Mouse (Mus musculus) stomach, embryonic 16.5 days (tissue): ENCODE results near the gene Ccdc71l. TPM values are rescaled to one million over a fixed set of nuclear protein-coding genes. Genes with fewer than 3 reads are reported as not detected.

Source experiments
- ATAC-seq: fragments of 200-750 bp; cut with Nextera tagmentation; 2 replicates; pipeline ENCODE4 v1.8.0; 2017; ENCODE audit warnings: moderate number of reproducible peaks, moderate TSS enrichment; ENCODE audit not compliant: insufficient read depth, low FRiP score
- H3K27ac ChIP-seq: fragments of 300-500 bp; sonication (generic); 2 replicates; pipeline ENCODE4 v1.5.1; 2014; ENCODE audit warnings: low read length
- H3K27me3 ChIP-seq: fragments of 300-500 bp; sonication (generic); 2 replicates; pipeline ENCODE4 v1.6.1; 2014; ENCODE audit warnings: low read length, control low read depth, mixed read lengths; ENCODE audit not compliant: control insufficient read depth, insufficient read depth
- H3K36me3 ChIP-seq: fragments of 300-500 bp; sonication (generic); 2 replicates; pipeline ENCODE4 v1.6.1; 2014; ENCODE audit warnings: low read length; ENCODE audit not compliant: control insufficient read depth, insufficient read depth
- H3K4me1 ChIP-seq: fragments of 300-500 bp; sonication (generic); 2 replicates; pipeline ENCODE4 v1.6.1; 2014; ENCODE audit warnings: low read length, control low read depth, mixed read lengths; ENCODE audit not compliant: control insufficient read depth, insufficient read depth
- H3K4me2 ChIP-seq: fragments of 300-500 bp; sonication (generic); 2 replicates; pipeline ENCODE4 v1.6.1; 2014; ENCODE audit warnings: low read depth, low read length, mixed read lengths
- H3K4me3 ChIP-seq: fragments of 300-500 bp; sonication (generic); replicated peaks from 2 replicates; pipeline ENCODE4 v1.5.1; 2014; ENCODE audit warnings: mild to moderate bottlenecking, low read length
- H3K9ac ChIP-seq: fragments of 300-500 bp; sonication (generic); 2 replicates; pipeline ENCODE4 v1.6.1; 2014; ENCODE audit warnings: low read length
- H3K9me3 ChIP-seq: fragments of 300-500 bp; sonication (generic); replicated peaks from 2 replicates; pipeline ENCODE4 v1.6.1; 2016; ENCODE audit warnings: low read length, control low read depth; ENCODE audit not compliant: control insufficient read depth
- WGBS: fragments of 180-500 bp; shearing (Covaris S2); extraction: QIAGEN DNeasy Blood & Tissue Kit; methylation state at CpG from one replicate; pipeline ENCODE4 v1.1.7; 2014; 5-methylcytosine and 5-hydroxymethylcytosine counted together
- polyA plus RNA-seq: library from polyadenylated mRNA; unstranded; fragments of >200 nt; fragmentation: Nextera tagmentation; extraction: Ambion mirVana; gene quantifications from 2 replicates; pipeline ENCODE4 v1.2.1, GENCODE M21; 2015

Ccdc71l gene
- 1.7 and 2.2 TPM in 2 replicates for polyA plus RNA-seq

DNA sequence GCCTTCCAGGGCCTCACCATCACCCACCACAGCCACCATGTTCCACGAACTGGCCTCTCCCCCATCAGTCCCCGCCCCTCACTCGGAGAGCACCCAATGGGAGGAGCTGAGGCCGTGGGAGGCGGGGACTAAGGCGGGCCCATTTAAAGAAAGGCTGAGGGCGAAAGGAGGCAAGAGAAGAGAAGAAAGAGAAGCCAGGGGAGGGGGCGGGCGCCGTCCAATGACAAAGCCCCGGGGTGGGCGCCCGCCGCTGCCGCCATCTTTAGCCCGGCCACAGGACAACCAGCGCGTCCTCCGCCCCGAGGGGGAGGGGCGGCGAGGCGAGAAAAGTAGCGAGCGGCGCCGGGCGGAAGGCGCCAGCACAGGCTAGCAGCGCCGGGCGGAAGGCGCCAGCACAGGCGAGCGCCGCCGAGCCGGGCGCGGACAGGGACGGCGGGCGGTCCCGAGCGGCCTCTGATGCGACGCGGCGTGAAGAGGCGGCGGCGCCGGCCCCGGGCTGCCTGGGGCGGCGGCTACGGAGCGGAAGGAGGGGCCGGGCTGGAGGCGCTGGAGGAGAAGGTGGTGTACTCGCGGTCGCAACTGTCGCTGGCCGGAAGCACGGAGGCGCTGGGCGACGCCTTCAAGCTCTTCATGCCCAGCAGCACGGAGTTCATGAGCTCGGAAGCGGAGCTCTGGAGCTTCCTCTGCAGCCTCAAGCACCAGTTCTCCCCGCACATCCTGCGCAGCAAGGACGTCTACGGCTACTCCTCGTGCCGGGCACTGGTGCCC, at the start of gene Ccdc71l:
Ccdc71l (plus strand) TSS at position 177 of the 768 bp plus-strand sequence.
- Histone ChIP-seq H3K4me1 (peaks cover 15% of the 10 kb centered on the region), H3K27me3 (no peaks in the 10 kb centered on the region), H3K9me3 (no peaks in the 10 kb centered on the region), H3K9ac (peak within 1 kb of the TSS; percentile 96), H3K36me3 (no peaks in the 10 kb centered on the region), H3K4me2 (peak within 1 kb of the TSS; percentile 85), H3K4me3 (peak within 1 kb of the TSS; percentile 86), H3K27ac (peak within 1 kb of the TSS; percentile 97)
- WGBS, result under 1% methylated on average over 76 of the region's 78 CpGs
- peak; percentile 86 for ATAC-seq

DNA sequence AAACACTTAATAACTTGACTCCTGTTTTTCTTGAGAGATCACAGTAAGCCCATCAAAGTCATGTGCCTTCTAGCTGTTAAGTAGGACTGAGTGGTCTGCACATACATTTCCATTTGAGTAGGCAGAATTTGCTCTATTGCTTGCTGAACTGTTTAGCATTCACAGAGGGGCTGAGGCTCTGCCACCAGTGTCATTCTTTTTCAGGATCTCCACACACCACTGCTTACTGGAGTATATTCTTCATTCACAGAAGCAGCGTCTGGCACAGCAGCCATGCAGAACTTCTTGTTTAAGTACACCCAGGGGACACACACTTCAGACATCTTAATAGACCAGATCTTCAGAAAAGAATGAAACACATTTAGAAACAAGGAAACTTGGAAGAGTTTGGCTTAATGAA, 39.4 kb upstream of the Ccdc71l start:
- no peaks in the 10 kb centered on the region for H3K27me3 ChIP-seq
- ATAC-seq, result no peak
- H3K4me3 ChIP-seq, result no peak overlapping the region
- H3K9me3 ChIP-seq, result no peaks in the 10 kb centered on the region
- no peaks in the 10 kb centered on the region for H3K4me1 ChIP-seq
- no peak overlapping the region for H3K4me2 ChIP-seq
- 46% methylated on average over 1 of the region's 1 CpGs for WGBS
- no peaks in the 10 kb centered on the region for H3K36me3 ChIP-seq
- H3K27ac ChIP-seq, result no peak overlapping the region
- no peak overlapping the region for H3K9ac ChIP-seq

DNA sequence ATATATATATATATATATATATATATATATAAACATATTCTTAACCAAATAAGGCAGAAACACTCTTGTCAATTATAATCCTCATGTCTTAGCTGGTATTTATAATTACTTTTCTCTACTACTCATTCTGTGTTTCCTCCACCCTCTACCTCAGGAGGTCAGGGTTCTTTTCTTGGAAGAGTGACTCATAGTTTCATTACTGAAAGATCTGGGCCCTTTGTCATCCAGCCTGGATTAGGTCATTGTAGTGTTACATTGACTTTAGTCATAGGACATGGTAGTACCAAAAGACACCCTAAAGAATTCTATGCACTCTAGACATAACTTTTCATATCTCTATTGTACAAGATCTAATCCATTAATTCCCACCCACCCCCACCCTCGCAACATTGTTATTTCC, 35.0 kb upstream of the Ccdc71l start:
- Histone ChIP-seq H3K4me3 (no peak overlapping the region), H3K36me3 (no peaks in the 10 kb centered on the region), H3K9ac (no peak overlapping the region), H3K4me1 (no peaks in the 10 kb centered on the region), H3K4me2 (no peak overlapping the region), H3K27ac (no peak overlapping the region), H3K27me3 (no peaks in the 10 kb centered on the region), H3K9me3 (no peaks in the 10 kb centered on the region)
- 68% methylated on average over 1 of the region's 1 CpGs for WGBS
- no peak for ATAC-seq

DNA sequence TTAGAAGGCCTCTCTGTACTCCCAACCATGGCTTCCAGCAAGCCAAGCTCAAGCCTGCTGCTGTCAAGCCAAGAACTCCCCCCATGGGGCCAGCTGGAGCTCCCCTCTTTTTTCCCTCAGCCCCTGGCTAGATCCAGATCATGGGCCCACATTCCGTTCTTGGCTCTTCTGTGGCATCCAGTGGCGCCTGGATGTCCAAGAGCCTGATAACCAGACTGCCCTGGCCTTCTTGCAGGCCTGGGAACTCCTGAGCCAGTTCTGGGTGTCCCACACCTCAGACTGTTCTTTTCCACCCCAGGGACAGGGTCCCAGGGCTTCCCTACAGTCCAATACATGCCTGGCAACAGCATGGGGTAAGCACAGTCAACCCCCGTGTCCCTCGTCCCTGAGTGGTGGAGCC, 32.4 kb upstream of the Ccdc71l start:
- ATAC-seq, result no peak
- H3K4me3 ChIP-seq, result no peak overlapping the region
- H3K27me3 ChIP-seq, result no peaks in the 10 kb centered on the region
- H3K9me3 ChIP-seq, result no peaks in the 10 kb centered on the region
- H3K4me1 ChIP-seq, result no peaks in the 10 kb centered on the region
- no peak overlapping the region for H3K27ac ChIP-seq
- 86% methylated on average over 4 of the region's 4 CpGs for WGBS
- no peak overlapping the region for H3K9ac ChIP-seq
- H3K36me3 ChIP-seq, result no peaks in the 10 kb centered on the region
- H3K4me2 ChIP-seq, result no peak overlapping the region

DNA sequence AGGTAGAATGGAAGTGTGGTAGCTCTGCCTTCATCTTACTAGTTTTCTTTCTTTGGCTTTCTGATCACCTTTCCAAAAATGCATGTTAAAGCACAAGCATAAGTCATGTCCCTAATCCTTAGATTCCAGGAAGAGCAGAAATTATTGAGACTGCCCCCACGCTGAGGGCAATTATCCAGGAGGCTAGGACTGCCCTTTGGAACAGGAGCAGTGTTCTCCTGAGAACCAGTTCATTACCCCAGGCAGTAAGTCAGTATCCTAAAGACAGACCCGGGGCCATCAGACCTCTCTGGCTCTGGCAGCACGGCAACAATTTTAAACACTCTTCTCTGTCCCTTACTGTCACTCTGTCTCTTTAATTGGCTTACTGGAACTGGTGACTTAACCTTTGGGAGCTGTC, 30.0 kb upstream of the Ccdc71l start:
- ATAC-seq, result no peak
- 76% methylated on average over 3 of the region's 3 CpGs for WGBS

GRCm38 (mm10) chr12:32351874-32352273, 26.6 kb upstream of the Ccdc71l start:
- H3K36me3 ChIP-seq, result no peaks in the 10 kb centered on the region
- H3K9ac ChIP-seq, result no peak overlapping the region
- H3K27me3 ChIP-seq, result no peaks in the 10 kb centered on the region
- H3K9me3 ChIP-seq, result no peaks in the 10 kb centered on the region
- no peak for ATAC-seq
- no peak overlapping the region for H3K4me3 ChIP-seq
- no peak overlapping the region for H3K4me2 ChIP-seq
- no peaks in the 10 kb centered on the region for H3K4me1 ChIP-seq
- 84% methylated on average over 1 of the region's 1 CpGs for WGBS
- no peak overlapping the region for H3K27ac ChIP-seq

More for the DNA sequence above, 30.0 kb upstream of the Ccdc71l start:
- no peak overlapping the region for H3K9ac ChIP-seq
- no peak overlapping the region for H3K27ac ChIP-seq
- H3K4me3 ChIP-seq, result no peak overlapping the region
- no peaks in the 10 kb centered on the region for H3K9me3 ChIP-seq
- H3K4me1 ChIP-seq, result no peaks in the 10 kb centered on the region
- no peak overlapping the region for H3K4me2 ChIP-seq
- H3K27me3 ChIP-seq, result no peaks in the 10 kb centered on the region
- no peaks in the 10 kb centered on the region for H3K36me3 ChIP-seq

DNA sequence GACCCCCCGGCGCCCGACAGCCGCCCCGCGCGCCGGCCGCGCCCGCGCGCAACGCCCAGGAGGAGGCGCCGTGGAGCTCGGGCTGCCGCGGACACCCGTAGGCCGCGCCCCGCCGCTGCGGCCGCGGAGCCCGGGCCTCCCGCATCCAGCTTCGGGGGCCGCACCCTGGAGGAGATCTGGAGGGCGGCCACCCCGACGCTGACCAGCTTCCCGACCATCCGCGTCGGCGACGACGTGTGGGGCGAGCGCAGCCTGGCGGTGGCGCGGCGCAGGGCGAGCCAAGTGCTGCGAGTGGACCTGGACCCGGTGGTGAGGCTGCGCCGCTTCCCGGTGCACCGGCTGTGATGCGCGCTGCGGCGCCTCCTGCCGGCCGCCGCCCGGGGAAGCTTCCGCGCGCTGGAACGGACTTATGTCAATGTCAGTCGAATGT, 807 bp downstream of the Ccdc71l start:
- Histone ChIP-seq H3K9me3 (no peaks in the 10 kb centered on the region), H3K27me3 (no peaks in the 10 kb centered on the region), H3K4me3 (peak overlapping the region; percentile 86), H3K27ac (peak overlapping the region; percentile 97), H3K9ac (peak overlapping the region; percentile 96), H3K4me1 (peaks cover 15% of the 10 kb centered on the region), H3K4me2 (peak overlapping the region; percentile 85), H3K36me3 (no peaks in the 10 kb centered on the region)
- peak; percentile 86 for ATAC-seq
- under 1% methylated on average over 65 of the region's 67 CpGs for WGBS

- peak overlapping the region; percentile 97 for H3K27ac ChIP-seq
- H3K4me2 ChIP-seq, result peak overlapping the region; percentile 85
- 1% methylated on average over 28 of the region's 28 CpGs for WGBS
- H3K36me3 ChIP-seq, result no peaks in the 10 kb centered on the region
- H3K9ac ChIP-seq, result peak overlapping the region; percentile 96
- H3K4me1 ChIP-seq, result peaks cover 15% of the 10 kb centered on the region
- no peak; the same call in 1 of the 2 replicates for ATAC-seq
- H3K4me3 ChIP-seq, result peak overlapping the region; percentile 86
- H3K9me3 ChIP-seq, result no peaks in the 10 kb centered on the region
- H3K27me3 ChIP-seq, result no peaks in the 10 kb centered on the region
Measured at GRCm38 (mm10) chr12:32379731-32380130, 1.2 kb downstream of the Ccdc71l start.

DNA sequence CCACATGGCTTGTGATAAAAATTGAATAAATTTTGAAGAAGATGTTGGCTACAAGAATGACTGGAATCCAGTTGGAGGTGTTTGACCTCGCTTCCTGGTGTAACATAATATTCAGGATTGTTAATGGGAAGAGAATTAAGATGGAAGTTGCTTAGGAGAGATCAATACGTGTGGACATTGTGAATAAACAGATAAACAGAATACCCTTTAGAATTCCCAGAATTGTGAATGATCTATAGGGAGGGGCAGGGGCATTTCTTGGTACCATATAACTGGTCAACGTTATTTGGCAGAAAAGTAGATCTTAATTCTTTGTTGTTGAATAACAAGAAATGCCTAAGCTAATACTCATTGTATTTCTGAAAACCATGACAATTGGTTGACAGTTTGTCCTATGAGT, 2.0 kb downstream of the Ccdc71l start:
- Histone ChIP-seq H3K4me2 (peak overlapping the region; percentile 85), H3K4me3 (peak overlapping the region; percentile 41), H3K9ac (no peak overlapping the region), H3K9me3 (no peaks in the 10 kb centered on the region), H3K27me3 (no peaks in the 10 kb centered on the region), H3K27ac (no peak overlapping the region), H3K4me1 (peaks cover 15% of the 10 kb centered on the region), H3K36me3 (no peaks in the 10 kb centered on the region)
- WGBS, result 64% methylated on average over 3 of the region's 3 CpGs
- no peak for ATAC-seq
